Mouse (Mus musculus) lung, embryonic 14.5 days (tissue): ENCODE results near the gene Baat. TPM values are rescaled to one million over a fixed set of nuclear protein-coding genes. Genes with fewer than 3 reads are reported as not detected.
"Not testable (repeated sequence)": the region's sequence is repeated elsewhere in the genome, so short reads cannot be mapped to it uniquely, and the experiment has no call there.

ENCODE experiments used
- ATAC-seq: fragments of 200-750 bp; cut with Nextera tagmentation; 2 replicates; pipeline ENCODE4 v1.8.0; 2017; ENCODE audit warnings: mild to moderate bottlenecking, moderate TSS enrichment, moderate library complexity; ENCODE audit not compliant: insufficient read depth
- DNase-seq: peaks from one replicate; pipeline ENCODE4 v3.0.0-alpha.2; 2015
- H3K27ac ChIP-seq: fragments of 300-500 bp; sonication (generic); 2 replicates; pipeline ENCODE4 v1.5.1; 2014; ENCODE audit warnings: low read depth, mild to moderate bottlenecking, moderate library complexity
- H3K27me3 ChIP-seq: fragments of 300-500 bp; sonication (generic); 2 replicates; pipeline ENCODE4 v1.6.1; 2014; ENCODE audit warnings: low read length, control low read depth; ENCODE audit not compliant: insufficient read depth
- H3K36me3 ChIP-seq: fragments of 300-500 bp; sonication (generic); 2 replicates; pipeline ENCODE4 v1.6.1; 2014; ENCODE audit warnings: control low read depth; ENCODE audit not compliant: insufficient read depth
- H3K4me1 ChIP-seq: fragments of 300-500 bp; sonication (generic); 2 replicates; pipeline ENCODE4 v1.6.1; 2014; ENCODE audit warnings: antibody characterized with exemption, control low read depth; ENCODE audit not compliant: insufficient read depth
- H3K4me2 ChIP-seq: fragments of 300-500 bp; sonication (generic); 2 replicates; pipeline ENCODE4 v1.6.1; 2014; ENCODE audit warnings: mild to moderate bottlenecking
- H3K4me3 ChIP-seq: fragments of 300-500 bp; sonication (generic); 2 replicates; pipeline ENCODE4 v1.5.1; 2014; ENCODE audit warnings: low read depth, low read length
- H3K9ac ChIP-seq: fragments of 300-500 bp; sonication (generic); 2 replicates; pipeline ENCODE4 v1.6.1; 2014
- H3K9me3 ChIP-seq: fragments of 300-500 bp; sonication (generic); 2 replicates; pipeline ENCODE4 v1.6.1; 2016; ENCODE audit warnings: low read depth, low read length, control low read depth
- CTCF ChIP-seq: IDR thresholded peaks from 2 replicates; pipeline ENCODE4 v1.5.1; 2016; ENCODE audit warnings: antibody characterized with exemption, low read depth
- WGBS: fragments of 180-500 bp; shearing (Covaris S2); extraction: QIAGEN DNeasy Blood & Tissue Kit; methylation state at CpG from one replicate; pipeline ENCODE4 v1.1.7; 2014; 5-methylcytosine and 5-hydroxymethylcytosine counted together
- polyA plus RNA-seq: library from polyadenylated mRNA; unstranded; fragments of >200 nt; fragmentation: Nextera tagmentation; extraction: Ambion mirVana; gene quantifications from 2 replicates; pipeline ENCODE4 v1.2.1, GENCODE M21; 2014

Baat gene
- polyA plus RNA-seq, 1 experiment from 2014 or later, result not detected

- TF ChIP-seq CTCF, result no peak
- no peaks in the 10 kb centered on the region for H3K9me3 ChIP-seq
- WGBS, result 78% methylated on average over 3 of the region's 3 CpGs
- no peak overlapping the region for H3K27ac ChIP-seq
- DNase-seq (no peak), ATAC-seq (no peak)
- no peak overlapping the region for H3K9ac ChIP-seq
- no peaks in the 10 kb centered on the region for H3K36me3 ChIP-seq
- no peaks in the 10 kb centered on the region for H3K4me1 ChIP-seq
- H3K4me3 ChIP-seq, result no peak overlapping the region
- H3K27me3 ChIP-seq, result no peaks in the 10 kb centered on the region
- H3K4me2 ChIP-seq, result no peak overlapping the region
These were observed 36.8 kb downstream of the Baat start for GRCm38 (mm10) chr4:49469435-49470151.

- Histone ChIP-seq H3K27ac (no peak overlapping the region), H3K4me1 (no peaks in the 10 kb centered on the region), H3K27me3 (no peaks in the 10 kb centered on the region), H3K4me3 (no peak overlapping the region), H3K4me2 (no peak overlapping the region), H3K36me3 (no peaks in the 10 kb centered on the region), H3K9ac (no peak overlapping the region), H3K9me3 (no peaks in the 10 kb centered on the region)
- 92% methylated on average over 6 of the region's 6 CpGs for WGBS
- DNase-seq, result no peak
- no peak for TF ChIP-seq CTCF
- no peak for ATAC-seq
These were observed 39.0 kb downstream of the Baat start for GRCm38 (mm10) chr4:49467360-49467759.

- no peak overlapping the region for H3K27ac ChIP-seq
- 64% methylated on average over 2 of the region's 2 CpGs for WGBS
- no peak overlapping the region for H3K9ac ChIP-seq
- no peak for DNase-seq
- H3K27me3 ChIP-seq, result no peaks in the 10 kb centered on the region
- H3K36me3 ChIP-seq, result no peaks in the 10 kb centered on the region
- peak; percentile 17; the same call in 1 of the 2 replicates for ATAC-seq
- TF ChIP-seq CTCF, result no peak
- H3K4me1 ChIP-seq, result no peaks in the 10 kb centered on the region
- no peak overlapping the region for H3K4me2 ChIP-seq
- no peaks in the 10 kb centered on the region for H3K9me3 ChIP-seq
- no peak overlapping the region for H3K4me3 ChIP-seq
These were observed 50.2 kb downstream of the Baat start for GRCm38 (mm10) chr4:49456171-49456570.

GRCm38 (mm10) chr4:49451848-49452551 is 54.4 kb downstream of the Baat start:
- Histone ChIP-seq H3K4me1 (no peaks in the 10 kb centered on the region), H3K27me3 (no peaks in the 10 kb centered on the region), H3K27ac (no peak overlapping the region), H3K4me3 (no peak overlapping the region), H3K4me2 (no peak overlapping the region), H3K9me3 (no peaks in the 10 kb centered on the region), H3K36me3 (no peaks in the 10 kb centered on the region), H3K9ac (no peak overlapping the region)
- ATAC-seq, result no peak
- DNase-seq, result no peak
- 33% methylated on average over 1 of the region's 1 CpGs for WGBS
- TF ChIP-seq CTCF, result no peak

GRCm38 (mm10) chr4:49451133-49451847 is 55.1 kb downstream of the Baat start:
- not testable (repeated sequence) for H3K9ac ChIP-seq, H3K4me2 ChIP-seq, H3K36me3 ChIP-seq, DNase-seq, H3K4me1 ChIP-seq, H3K27ac ChIP-seq, H3K4me3 ChIP-seq, H3K27me3 ChIP-seq, H3K9me3 ChIP-seq
- 40% methylated on average over 1 of the region's 1 CpGs for WGBS
- ATAC-seq, result peak; percentile 17; the same call in 1 of the 2 replicates

Other genes starting within 250 kb of the Baat start
- not detected in 2 replicates for gene Acnat2, start 98.4 kb downstream of the Baat start, polyA plus RNA-seq
- 0.24 and 0.27 TPM in 2 replicates for gene Acnat1, start 32.6 kb downstream of the Baat start, polyA plus RNA-seq
- gene Mrpl50, start 14.5 kb upstream of the Baat start, polyA plus RNA-seq, result 75.2 and 75.9 TPM in 2 replicates
- gene Zfp189, start 14.6 kb upstream of the Baat start, polyA plus RNA-seq, result 8.6 and 9.4 TPM in 2 replicates
- not detected in 2 replicates for gene Aldob, start 43.0 kb upstream of the Baat start, polyA plus RNA-seq
- 19.0 and 21.9 TPM in 2 replicates for gene Tmem246, start 91.3 kb upstream of the Baat start, polyA plus RNA-seq
- 56.9 and 59.6 TPM in 2 replicates for gene Rnf20, start 125.4 kb upstream of the Baat start, polyA plus RNA-seq
- gene Ppp3r2, start 175.5 kb upstream of the Baat start, polyA plus RNA-seq, result 0.08 TPM in 1 of 2 replicates, not detected in the other